Mouse (Mus musculus) Muller cell, postnatal 12 days (primary cell): Measurements from ENCODE around the gene Wrap73.

Source experiments
- DNase-seq: peaks from one replicate; pipeline ENCODE4 v3.0.0-alpha.2; 2015; ENCODE audit errors: inconsistent ontology term

The Wrap73 gene

GRCm38 (mm10) chr4:154139671-154140181 is 2.4 kb upstream of the Wrap73 start:
- peak; percentile 35 for DNase-seq

- no peak for DNase-seq
These were observed 2.2 kb upstream of the Wrap73 start, which contains the start of gene Trp73 for GRCm38 (mm10) chr4:154140182-154140212. TSS of gene Trp73 (minus strand) at chr4:154140208.

- DNase-seq: peak; percentile 20
These were observed 1.8 kb upstream of the Wrap73 start for GRCm38 (mm10) chr4:154140213-154141008.

GRCm38 (mm10) chr4:154141009-154141867 is 934 bp upstream of the Wrap73 start:
- peak; percentile 12 for DNase-seq

- no peak for DNase-seq
These were observed 2.5 kb downstream of the Wrap73 start for GRCm38 (mm10) chr4:154144712-154145111.

- DNase-seq: no peak
These were observed 4.2 kb downstream of the Wrap73 start for GRCm38 (mm10) chr4:154146342-154146741.

GRCm38 (mm10) chr4:154154104-154154503 is 11.9 kb downstream of the Wrap73 start:
- no peak for DNase-seq

- DNase-seq: no peak
These were observed 13.9 kb downstream of the Wrap73 start for GRCm38 (mm10) chr4:154156050-154156449.

GRCm38 (mm10) chr4:154157970-154158662 is 15.9 kb downstream of the Wrap73 start:
- no peak for DNase-seq

GRCm38 (mm10) chr4:154159002-154159401 is 16.8 kb downstream of the Wrap73 start:
- DNase-seq: peak; percentile 67

GRCm38 (mm10) chr4:154159961-154160537 is 17.9 kb downstream of the Wrap73 start:
- peak; percentile 76 for DNase-seq

- DNase-seq: peak; percentile 98
These were observed 18.6 kb downstream of the Wrap73 start, which contains the start of gene Tprgl for GRCm38 (mm10) chr4:154160538-154161390. TSS of gene Tprgl (minus strand) at chr4:154160666.

- peak; percentile 53 for DNase-seq
These were observed 21.1 kb downstream of the Wrap73 start for GRCm38 (mm10) chr4:154163296-154163695.

GRCm38 (mm10) chr4:154167053-154167452 is 24.9 kb downstream of the Wrap73 start:
- peak; percentile 34 for DNase-seq

- no peak for DNase-seq
These were observed 27.8 kb downstream of the Wrap73 start for GRCm38 (mm10) chr4:154170021-154170420.

- peak; percentile 66 for DNase-seq
These were observed 28.5 kb downstream of the Wrap73 start, which contains the start of gene Megf6 for GRCm38 (mm10) chr4:154170506-154171150. TSS of gene Megf6 (plus strand) at chr4:154170730.

GRCm38 (mm10) chr4:154171151-154171930 is 29.2 kb downstream of the Wrap73 start:
- DNase-seq: no peak

GRCm38 (mm10) chr4:154171931-154172604 is 29.9 kb downstream of the Wrap73 start:
- no peak for DNase-seq

- no peak for DNase-seq
These were observed 35.1 kb downstream of the Wrap73 start for GRCm38 (mm10) chr4:154177257-154177656.
